Mouse (Mus musculus) cerebellum, postnatal 14 days (tissue): ENCODE data around the gene Nbr1.
"Not testable (repeated sequence)": the region's sequence is repeated elsewhere in the genome, so short reads cannot be mapped to it uniquely, and the experiment has no call there.

ENCODE experiments used
- DNase-seq, 2 experiments: peaks; one replicate each; pipeline ENCODE4 v3.0.0; 2021; ENCODE audit warnings: mixed read lengths in 2 of 2

The Nbr1 gene

GRCm38 (mm10) chr11:101583205-101583604 lies 31.3 kb downstream of the Nbr1 start:
- DNase-seq = no peak

DNA sequence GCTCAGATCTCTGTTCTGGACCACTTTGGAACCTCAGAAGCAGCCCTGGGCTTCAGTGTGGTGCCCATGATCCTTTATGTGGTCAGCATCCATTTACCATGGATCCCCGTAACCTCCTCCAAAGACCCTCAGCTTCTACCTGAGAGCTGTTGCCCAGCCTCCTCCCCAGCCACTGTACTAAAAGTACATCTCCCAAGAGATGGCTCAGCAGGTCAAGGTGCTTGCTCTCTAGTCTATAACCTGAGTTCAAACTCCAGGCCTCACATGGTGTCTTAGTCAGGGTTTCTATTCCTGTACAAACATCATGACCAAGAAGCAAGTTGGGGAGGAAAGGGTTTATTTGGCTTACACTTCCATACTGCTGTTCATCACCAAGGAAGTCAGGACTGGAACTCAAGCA lies 33.1 kb downstream of the Nbr1 start:
- not testable (repeated sequence) for DNase-seq

DNA sequence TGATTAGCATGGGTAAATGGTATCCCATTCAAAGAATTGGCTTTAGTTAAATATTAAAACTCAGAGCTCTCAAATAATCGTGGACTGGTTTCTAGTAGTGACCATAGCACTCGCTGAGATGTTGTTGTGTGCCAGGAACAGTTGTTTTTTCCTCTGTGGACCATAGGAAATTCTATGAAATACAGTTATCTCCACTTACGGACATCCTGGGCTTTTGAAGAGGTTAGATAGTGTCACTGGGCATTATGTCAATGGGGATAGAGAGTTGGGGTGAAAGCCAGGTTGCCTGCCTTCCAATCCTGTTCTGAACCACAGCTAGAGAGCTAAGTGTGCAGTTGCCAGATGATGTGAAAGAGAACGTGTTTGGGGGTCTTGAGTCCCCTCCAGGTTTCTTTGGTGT lies 33.9 kb downstream of the Nbr1 start:
- DNase-seq = no peak

DNA sequence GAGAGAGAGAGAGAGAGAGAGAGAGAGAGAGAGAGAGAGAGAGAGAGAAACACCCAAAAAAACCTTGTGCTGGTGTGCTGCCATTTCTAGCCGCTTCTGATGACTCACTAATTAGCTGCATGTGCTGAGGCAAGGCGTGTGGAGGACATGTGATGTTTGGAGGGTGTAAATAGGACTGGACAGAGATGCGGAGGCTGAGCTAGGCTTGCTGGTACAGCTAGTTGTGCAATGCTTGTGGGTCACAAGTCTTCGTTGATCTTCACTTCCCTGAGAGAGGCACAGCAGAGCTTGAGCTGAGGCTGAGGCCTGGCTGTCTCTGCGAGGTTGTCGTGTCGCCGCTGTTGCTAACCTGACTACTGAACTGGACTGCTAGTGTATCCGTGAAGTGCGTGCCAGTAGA lies 35.7 kb downstream of the Nbr1 start:
- no peak for DNase-seq

- DNase-seq = no peak
Measured at GRCm38 (mm10) chr11:101588868-101589267, 36.9 kb downstream of the Nbr1 start.

- peak; percentile 68 to 73 for DNase-seq
Measured at GRCm38 (mm10) chr11:101589444-101589843, 37.5 kb downstream of the Nbr1 start.

GRCm38 (mm10) chr11:101589989-101590624 lies 38.2 kb downstream of the Nbr1 start:
- no peak for DNase-seq

DNA sequence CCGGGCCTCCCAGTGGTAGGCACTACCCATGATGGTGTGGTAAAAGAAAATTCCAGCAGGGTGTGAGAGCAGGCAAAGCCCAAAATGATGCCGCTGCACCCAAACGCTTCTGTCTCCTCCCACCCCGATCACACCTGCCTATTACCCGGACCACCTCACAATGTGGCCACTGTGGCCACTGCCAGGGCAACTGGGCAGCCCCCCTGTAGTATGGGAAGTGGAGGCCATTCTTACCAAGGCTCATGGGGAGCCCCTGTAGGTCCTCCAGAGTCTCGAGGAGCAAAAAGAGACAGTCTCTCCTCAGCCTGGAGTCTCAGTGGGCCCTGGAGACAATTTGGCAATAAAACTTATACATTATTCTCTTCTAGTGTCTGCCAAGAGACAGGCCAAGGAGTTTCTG lies 47.2 kb downstream of the Nbr1 start, which contains the start of gene Gm11634:
Gm11634 (minus strand) TSS at position 101 of the 400 bp plus-strand sequence.
- DNase-seq = no peak

- DNase-seq = no peak
Measured at GRCm38 (mm10) chr11:101602491-101602890, 50.5 kb downstream of the Nbr1 start.

DNA sequence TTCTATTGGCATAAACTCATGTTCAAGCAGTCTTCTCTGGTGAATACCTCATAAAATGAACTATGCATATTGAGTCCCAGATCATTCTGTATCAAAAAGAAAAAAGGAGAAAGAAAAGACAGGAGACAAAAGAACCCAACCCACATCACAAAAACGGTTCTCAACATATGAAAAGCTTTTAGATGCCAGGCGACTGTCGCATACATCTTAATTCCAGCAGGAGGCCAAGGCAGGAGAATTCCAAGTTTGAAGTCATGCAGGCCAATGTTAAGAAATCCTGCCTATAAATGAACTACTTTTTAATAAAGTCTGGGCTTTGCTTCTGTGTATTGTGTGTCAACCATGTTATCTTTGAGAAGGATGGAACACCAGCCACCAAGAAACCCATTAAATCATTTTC lies 52.2 kb downstream of the Nbr1 start:
- no peak for DNase-seq

DNA sequence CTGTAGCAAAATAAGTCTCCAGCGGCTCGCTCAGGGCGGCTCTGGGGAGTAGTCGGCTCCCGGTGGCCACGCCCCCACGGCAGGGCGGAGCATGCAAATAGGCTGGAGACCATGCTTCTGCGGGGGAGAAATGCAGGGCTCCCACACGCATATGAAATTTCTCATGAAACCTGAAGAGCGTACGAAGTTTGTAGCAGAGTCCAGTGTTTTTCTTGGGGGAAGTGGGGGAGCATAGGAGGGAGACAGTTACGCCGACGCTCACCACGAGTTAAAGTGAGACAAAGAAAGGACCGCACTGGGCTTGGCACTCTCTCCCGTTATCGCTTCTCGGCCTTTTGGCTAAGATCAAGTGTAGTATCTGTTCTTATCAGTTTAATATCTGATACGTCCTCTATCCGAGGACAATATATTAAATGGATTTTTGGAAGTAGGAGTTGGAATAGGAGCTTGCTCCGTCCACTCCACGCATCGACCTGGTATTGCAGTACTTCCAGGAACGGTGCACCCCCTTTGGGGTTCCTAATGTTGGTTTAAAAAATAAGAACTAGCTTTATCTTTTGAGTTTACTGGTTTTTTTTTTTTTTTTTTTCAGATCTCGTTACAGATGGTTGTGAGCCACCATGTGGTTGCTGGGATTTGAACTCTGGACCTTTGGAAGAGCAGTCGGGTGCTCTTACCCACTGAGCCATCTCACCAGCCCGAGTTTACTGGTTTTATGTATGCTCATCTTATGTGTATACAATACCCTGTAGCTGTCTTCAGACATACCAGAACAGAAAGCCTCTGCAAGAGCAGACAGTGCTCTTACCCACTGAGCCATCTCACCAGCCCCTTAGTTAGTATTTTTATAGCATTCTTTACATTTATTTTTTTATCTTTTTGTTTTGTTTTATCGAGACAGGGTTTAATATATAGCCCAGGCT lies 52.8 kb downstream of the Nbr1 start:
- DNase-seq = peak; percentile 73 to 75

GRCm38 (mm10) chr11:101607134-101607533 lies 55.2 kb downstream of the Nbr1 start:
- DNase-seq = not testable (repeated sequence)

- no peak for DNase-seq
Measured at GRCm38 (mm10) chr11:101610445-101610844, 58.5 kb downstream of the Nbr1 start.

DNA sequence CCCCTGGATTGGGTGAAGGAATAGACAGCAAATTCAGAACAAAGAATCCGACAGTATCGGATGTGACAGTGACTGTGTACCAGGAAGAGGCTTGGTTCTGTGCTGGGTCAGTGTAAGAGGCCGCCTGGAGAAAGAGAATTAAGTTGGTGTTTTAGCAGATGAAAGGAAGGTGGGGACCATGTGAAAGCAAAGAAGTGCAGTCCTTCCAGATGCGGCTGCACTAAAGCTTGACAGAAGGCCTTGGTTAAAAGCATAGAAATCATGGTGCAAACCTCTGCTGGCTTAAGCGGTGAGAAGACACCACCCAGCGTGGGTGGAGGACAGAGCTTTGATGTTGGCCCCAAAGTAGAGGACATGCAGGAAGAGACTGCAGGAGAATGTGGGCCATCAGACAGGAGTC lies 61.6 kb downstream of the Nbr1 start:
- DNase-seq = no peak

DNA sequence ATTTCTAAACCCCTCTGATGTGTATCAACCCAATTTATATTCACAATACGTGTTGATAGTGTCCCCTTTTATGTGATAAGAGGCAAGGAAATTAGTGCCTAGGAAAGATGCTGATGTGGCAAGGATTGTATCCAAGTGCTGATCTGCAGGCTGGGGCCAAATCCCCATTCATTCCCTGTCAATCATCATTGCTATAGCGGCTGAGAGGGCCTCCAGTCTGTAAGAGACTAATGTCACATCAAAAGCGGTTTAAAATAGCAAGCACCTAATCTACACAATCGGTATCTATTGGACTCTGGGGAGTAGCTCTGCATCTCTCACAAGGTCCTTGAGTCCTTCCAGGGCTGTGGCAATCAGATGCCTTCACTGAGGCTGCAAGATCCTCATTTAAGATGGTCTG lies 62.2 kb downstream of the Nbr1 start:
- no peak for DNase-seq

- DNase-seq = no peak
Measured at GRCm38 (mm10) chr11:101615380-101615779, 63.4 kb downstream of the Nbr1 start.

DNA sequence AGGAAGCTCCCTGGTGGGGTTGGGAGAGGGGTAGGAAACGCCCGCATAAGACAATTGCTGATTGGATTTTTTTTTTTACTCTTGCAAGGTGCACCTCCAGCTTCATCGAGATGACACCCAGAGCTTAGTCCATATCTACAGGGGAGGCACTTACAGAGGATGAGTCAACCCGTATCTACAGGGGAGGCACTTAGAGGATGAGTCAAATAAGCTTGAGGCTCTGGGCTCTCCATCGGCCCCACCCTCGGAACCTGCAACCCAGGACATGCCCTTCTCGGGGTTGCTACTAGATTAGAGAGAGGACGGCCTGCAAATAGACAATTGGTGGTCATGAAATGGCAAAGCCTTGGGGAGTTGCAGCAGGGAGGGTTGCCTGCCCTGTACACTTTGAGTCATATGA lies 64.2 kb downstream of the Nbr1 start:
- DNase-seq = no peak

- DNase-seq = peak in 1 of 2 experiments; percentile 29
Measured at GRCm38 (mm10) chr11:101616948-101617767, 65.2 kb downstream of the Nbr1 start.

DNA sequence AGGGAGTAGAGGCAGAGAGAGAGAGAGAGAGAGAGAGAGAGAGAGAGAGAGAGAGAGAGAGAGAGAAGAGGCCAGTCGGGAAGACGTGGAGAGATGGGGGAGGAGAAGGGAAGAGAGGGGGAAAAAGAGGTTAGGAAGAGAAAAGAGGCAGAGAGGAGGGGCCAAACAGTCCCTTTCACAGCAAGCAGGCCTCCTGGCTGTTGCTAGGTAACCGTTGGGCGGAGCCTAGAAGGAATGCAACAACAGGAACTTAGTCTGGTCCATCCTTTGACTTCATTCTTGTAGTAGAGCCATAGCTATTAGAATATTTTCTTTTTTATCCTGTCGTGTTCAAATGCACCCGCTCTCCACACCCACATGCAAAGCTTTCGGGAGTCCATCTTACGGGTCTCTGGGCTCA lies 65.9 kb downstream of the Nbr1 start:
- no peak for DNase-seq

DNA sequence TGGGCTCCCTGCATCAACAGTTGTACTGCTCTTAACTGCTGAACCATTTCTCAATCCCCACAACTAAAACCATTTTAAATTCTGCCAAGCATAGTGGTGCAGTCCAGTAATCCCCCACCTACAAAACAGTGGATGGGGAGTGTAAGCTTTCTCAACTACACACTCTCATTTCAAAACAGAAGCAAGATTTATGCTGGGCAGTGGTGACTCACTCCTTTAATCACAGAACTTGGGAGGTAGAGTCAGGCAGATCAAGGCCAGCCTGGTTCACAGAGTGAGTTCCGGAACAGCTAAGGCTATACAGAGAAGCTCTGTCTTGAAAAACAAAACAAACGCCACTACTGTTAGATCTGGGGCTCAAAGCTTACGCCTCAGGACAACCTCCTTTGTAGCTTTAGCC lies 66.6 kb downstream of the Nbr1 start:
- no peak for DNase-seq

- not testable (repeated sequence) for DNase-seq
Measured at GRCm38 (mm10) chr11:101620022-101620655, 68.2 kb downstream of the Nbr1 start.

GRCm38 (mm10) chr11:101626649-101626994 lies 74.7 kb downstream of the Nbr1 start:
- no peak for DNase-seq
